Mouse (Mus musculus) gastrocnemius, postnatal 10 days (tissue): ENCODE data around the gene Ppp5c. TPM values are rescaled to one million over a fixed set of nuclear protein-coding genes. Genes with fewer than 3 reads are reported as not detected.
A peak's percentile ranks its signal among the peaks of the same experiment; 100 is the strongest.

ENCODE experiments used
- DNase-seq: peaks from one replicate; pipeline ENCODE4 v3.0.0; 2021; ENCODE audit warnings: mixed read lengths
- total RNA-seq, 2 experiments: library from RNA; stranded (reverse); gene quantifications; 2 replicates each; pipeline ENCODE4 v1.2.3; 2021

Ppp5c gene
- total RNA-seq, 2 experiments from 2014 or later, result 54.1 to 69.8 TPM

DNA sequence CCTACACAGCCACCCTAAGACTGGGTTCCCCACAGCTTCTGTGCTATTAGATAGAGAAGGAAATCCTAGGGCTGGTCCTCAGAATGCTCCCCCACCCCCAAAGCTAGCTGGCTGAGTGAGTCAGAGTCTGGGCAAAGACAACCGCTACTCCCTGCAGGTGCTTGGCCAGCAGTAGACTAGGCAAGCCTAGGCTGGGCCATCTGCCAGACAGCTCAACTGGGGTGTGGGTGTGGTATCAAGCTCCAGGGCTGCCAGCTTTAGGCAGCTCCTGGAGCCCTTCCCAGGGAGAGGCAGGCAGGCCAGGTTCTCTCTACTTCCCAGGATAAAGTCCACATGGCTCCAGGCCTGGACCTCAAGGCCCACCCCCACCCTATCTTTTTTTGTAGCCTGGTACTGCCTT is 10.7 kb downstream of the Ppp5c start:
- peak; percentile 94 for DNase-seq

- DNase-seq, result no peak
Measured at GRCm38 (mm10) chr7:17015381-17015780, 12.3 kb downstream of the Ppp5c start.

GRCm38 (mm10) chr7:17011909-17012590 is 15.7 kb downstream of the Ppp5c start:
- no peak for DNase-seq

GRCm38 (mm10) chr7:17010010-17010347 is 17.7 kb downstream of the Ppp5c start:
- no peak for DNase-seq

DNA sequence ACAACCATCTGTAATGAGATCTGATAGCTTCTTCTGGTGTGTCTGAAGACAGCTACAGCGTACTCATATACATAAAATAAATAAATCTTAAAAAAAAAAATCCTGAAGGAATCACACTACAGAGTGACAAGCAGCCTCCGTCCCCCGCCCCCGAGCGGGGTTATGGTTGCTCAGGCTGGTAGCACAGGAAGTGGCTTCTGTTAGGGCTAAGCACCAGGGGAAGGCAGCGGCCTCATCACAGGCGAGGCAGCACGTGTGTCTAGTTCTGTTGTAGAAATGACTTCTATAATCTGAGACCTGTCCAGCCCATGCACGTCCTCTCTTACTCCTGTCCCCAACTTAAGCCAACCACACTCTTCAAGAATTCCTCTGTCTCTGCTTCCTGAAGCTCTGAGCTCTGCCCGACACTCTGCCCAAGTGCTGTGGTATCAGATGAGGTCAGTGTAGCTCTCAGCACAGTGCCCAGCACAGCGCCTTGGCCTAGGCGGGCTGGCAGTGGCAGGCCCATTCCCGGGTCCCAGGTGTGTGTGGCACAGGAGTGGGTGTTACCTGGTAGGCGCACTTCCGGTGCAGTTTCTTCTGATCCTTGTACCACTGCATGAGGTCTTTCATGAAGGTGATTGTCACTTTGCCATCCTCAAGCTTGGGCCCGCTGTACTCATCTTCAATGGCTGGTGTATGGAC is 18.3 kb downstream of the Ppp5c start:
- DNase-seq, result no peak

DNA sequence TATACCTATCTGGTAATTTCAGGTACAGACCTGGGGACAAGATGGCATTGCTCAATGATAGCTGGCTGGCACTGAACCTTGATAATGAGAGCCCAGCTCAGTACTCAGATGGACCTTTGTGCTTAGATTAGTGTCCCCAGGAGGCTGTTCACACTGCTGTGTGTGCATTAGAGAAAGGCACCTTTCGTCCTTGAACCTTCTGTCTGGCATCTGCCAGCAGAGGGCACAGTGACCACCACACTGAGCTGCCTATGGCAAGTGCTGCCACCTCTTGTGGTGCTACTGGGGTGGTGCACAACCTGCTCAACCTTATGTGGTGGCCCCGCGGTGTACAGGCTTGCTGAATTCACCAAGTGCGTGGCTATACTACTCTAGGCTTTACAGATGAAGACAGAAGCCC is 20.4 kb downstream of the Ppp5c start:
- DNase-seq, result no peak

DNA sequence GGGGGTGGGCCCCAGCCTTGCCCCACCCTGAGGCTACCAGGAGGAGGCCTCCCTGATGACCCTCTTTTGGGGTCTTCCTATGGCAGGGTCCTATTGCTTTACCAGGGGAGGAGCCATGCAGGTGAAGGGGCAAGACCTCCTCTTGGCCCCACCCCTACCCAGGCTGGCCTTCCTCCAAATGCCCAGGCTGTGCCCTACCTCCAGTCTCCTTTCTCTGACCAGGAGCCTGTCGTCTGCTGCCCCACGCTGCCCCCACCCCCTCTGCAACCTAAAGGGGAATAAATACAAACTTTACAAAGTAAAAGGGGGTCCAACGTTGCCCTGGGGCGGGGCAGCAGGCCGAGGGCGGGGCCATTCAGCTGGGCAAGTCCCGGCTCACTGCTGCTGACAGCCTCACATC is 23.0 kb downstream of the Ppp5c start:
- no peak for DNase-seq

GRCm38 (mm10) chr7:17003230-17003960 is 24.3 kb downstream of the Ppp5c start:
- DNase-seq, result no peak

DNA sequence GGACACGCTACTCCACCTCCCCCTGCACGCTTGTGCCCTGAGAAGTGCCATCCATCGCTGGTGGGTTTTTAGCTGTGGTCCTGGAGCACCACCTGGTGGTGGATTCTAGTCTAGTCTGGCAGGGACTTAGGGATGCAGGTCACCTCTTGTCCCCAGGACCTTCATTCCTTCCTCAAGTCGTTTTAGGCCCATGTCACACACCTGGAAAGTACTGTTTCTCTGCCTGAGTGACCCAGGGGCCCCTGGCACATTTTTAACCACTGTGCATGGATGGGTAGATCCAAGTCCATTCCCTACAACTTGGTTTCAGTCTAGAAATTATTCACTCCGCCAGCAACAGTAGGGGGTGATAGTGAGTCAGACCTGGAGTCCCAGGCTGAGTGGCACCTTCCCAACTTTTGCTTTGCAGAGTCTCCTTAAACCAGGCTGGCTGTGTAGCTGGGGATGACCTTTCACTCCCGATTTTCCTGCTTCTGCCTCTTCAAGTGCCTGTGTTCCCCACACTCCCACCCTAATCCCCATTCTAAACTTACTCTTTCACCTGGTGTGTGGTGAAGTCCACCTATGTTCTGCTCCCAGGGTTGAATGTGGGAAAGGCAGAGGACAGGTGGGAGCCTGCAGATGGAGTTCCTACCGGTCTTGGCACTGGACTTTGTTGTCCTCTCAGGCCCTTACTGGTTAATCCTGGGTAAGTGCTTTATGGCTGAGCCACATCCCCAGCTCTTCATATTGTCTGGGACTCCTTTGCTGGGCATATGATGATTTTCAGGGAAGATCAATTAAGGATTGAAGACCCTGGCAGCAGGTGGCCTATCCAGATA is 25.1 kb downstream of the Ppp5c start:
- DNase-seq, result peak; percentile 83

DNA sequence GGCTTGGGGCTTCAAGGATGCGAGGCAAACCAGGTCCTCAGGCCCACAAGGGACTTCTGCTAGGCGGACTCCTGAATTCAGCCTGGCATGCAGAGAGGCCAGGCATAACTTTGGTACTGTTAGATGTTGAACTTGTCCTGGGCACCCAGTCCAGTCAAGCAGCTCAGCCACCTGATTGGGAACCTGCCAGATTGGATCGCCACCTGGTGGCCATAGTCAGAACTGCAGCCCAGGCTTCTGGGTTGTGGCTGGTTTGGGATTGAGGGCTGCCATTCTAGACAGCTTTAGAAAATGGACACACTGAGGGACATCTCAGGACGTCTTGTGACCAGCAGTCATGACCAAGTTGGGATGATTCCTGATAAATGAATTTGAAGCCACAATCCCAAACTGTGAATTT is 28.1 kb downstream of the Ppp5c start:
- DNase-seq, result peak; percentile 91

DNA sequence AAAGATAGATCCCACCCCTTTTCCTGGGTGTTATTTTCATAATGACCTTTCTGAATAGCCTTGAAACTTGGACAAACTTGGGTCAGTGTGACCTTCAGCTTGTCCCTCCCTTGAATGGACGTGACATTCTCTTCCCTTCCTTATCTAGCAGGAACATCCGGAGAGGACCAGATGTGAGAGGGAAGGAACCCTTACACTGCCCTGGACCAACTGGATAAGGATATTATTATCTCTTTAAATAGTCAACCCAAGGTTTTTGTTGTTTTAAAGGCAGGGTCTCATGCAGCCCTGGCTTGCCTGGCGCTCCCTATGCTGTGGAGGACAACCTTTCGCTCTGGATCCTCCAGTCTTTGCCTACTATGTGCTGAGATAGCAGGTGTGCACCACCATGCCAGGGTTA is 28.5 kb downstream of the Ppp5c start:
- DNase-seq, result no peak

- no peak for DNase-seq
Measured at GRCm38 (mm10) chr7:16995345-16995744, 32.4 kb downstream of the Ppp5c start.

DNA sequence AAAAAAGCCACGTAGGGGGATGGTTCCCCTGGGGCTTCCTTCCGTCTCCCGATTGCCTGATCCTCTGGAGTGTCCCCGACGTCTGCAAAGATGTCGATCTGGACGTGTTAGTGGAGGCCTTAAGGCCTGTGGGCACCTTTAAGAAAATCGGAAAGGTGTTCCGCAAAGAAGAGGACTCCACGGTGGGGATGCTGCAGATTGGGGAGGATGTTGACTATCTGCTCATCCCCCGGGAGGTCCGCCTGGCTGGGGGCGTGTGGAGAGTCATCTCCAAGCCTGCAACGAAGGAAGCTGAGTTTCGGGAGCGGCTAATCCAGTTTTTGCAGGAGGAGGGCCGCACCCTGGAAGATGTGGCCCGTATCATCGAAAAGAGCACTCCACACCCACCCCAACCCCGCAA is 33.3 kb downstream of the Ppp5c start:
- no peak for DNase-seq

DNA sequence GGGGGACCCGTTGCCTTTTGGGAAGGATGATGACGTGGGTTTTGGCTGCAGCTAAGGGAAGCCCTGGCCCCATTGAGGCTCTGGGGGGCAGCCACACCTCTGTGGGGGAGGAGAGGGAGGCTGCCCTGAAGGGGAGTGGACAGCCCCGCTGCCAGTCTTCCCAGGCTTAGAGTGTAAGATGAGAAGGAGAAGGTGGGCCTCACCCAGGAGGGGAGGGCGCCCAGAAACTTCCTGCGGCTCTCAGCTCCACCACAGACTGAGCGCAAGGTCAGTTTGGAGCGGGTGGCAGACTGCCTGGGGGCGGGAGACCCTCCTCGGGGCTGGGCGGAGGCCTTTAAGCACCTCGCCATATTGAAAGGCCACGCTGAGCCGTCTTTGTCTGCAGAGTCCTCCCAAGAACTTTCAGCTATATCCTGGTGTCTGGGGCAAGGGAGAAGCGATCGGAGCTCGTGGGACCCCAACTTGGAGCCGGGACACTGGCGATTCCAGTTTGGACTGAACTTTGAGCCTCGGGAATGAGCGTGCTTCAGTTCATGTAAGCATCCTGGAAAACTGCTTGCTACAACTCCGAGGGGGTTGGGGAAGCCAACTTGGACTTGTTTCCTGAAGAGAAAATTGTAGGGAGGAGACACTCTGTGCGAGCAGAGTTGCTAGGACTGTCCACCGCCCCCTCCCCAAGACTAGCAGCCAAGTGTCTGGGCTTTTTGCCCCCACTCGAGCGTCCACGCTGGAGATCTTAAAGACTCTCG is 33.9 kb downstream of the Ppp5c start:
- DNase-seq, result peak; percentile 78

GRCm38 (mm10) chr7:16992451-16992807 is 35.3 kb downstream of the Ppp5c start, which contains the start of gene Ccdc8:
Ccdc8 (plus strand) TSS chr7:16992708.
- no peak for DNase-seq

DNA sequence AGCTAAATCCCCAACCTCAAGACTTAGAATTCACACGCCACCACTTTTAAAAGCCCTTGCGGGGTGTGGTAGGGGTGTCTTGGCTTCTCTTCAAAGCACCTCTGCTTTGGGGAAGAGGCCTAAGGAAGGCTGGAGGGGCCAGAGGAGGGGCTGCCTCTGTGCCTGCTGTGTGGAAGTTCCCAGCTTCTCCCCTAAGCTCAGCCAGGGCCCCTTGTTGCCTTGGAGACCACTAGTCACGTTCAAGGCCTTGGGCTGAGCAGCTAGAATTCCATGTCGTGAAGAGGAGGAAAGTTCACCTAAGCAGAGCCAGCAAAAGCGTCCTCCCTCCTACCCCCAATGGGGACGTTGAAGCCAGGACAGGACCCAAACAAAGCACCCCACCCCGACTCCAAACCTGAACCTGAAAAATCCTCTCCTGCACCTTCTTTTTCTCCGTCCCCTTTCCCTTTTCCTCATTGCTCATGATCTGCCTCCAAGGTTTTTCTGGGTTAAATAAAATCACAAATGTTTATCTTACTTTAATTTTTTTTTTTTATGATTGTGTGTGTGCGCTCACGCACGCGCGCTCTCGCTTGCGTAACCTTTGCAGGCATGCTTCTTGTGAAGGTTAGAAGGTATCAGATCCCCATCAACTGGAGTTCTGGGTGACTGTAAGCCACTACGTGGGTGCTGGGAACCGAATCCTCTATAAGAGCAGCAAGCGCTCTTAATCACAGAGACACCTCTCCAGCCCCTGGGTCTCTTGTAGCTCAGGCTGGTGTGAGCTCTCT is 35.9 kb downstream of the Ppp5c start:
- no peak for DNase-seq

DNA sequence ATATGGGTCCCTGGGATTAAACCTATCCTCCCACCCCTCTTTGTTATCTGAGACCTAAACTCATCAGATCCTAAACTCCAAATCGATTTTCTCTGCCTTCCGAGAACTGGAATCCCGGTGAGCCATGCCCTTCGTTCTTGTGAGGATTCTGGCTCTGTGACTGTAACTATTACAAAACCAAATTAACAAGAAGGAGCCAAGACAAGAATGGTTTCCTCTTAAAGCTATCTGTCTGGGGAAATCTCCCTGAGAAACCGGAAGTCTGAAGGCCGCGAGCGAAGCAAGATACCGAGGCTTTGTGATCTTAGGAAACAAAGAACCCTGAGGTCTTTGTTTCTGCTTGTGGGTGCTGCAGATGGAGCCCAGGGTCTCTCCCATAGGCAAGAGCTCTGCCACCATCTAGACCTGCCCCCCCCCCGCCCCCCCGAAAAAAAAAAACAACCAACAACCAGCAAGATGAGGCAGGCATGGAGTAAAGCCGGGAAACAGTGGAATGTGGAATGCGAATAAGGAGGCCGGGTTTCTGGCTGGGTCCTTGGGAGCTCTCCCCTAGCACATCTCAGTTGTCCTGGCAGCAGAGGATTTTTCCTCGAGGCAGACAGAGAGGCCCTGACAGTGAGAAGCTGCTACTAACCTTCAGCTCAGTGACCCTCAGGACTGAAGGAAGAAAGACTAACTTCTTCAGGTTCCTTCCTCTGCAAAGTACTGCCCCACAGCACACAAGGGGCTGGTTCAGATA is 37.5 kb downstream of the Ppp5c start:
- no peak for DNase-seq

- DNase-seq, result peak; percentile 64
Measured at GRCm38 (mm10) chr7:16988405-16988804, 39.3 kb downstream of the Ppp5c start.

DNA sequence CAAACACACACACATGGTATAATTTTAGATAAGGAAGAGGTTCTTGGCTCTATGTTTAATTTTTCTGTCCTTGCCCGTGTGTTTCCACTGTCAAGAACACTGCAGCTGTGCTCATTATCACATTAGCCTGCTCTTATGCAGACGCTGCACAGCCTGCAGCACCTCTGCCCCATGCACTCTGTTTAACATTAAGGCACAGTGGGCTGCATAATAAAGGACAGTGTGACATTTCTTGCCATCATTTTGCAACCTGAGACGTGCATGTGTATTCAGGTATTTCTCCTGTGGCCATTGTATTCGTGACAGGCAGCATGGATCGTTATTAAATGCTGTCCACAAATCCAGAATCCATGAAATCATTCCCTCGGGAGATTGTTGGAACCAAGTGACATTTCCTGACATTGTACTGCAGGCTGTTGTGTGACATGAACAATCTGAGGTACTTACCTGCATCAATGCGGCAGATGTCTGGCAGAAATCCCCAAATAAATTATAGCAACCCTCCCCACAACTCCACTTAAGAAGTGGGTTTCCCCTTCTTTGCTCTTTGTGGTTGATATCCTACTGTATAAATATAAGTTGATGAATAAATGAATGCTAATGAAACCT is 40.1 kb downstream of the Ppp5c start:
- no peak for DNase-seq
